Mouse (Mus musculus) thymus, adult 2 months (tissue): ENCODE data around the gene Trpv1.

Experiments used
- CTCF ChIP-seq: fragments of 200-500 bp; IDR thresholded peaks from 2 replicates; pipeline ENCODE4 v1.5.1; 2012; ENCODE audit warnings: mild to moderate bottlenecking, control low read depth, low read length, moderate library complexity, borderline replicate concordance; ENCODE audit not compliant: control insufficient read depth, poor library complexity, insufficient read depth; ENCODE audit errors: extremely low read depth
- POLR2A ChIP-seq: fragments of 200-500 bp; IDR thresholded peaks from 2 replicates; pipeline ENCODE4 v1.6.1; 2012; ENCODE audit warnings: mild to moderate bottlenecking, low read length, control low read depth, moderate library complexity; ENCODE audit not compliant: control insufficient read depth, poor library complexity, insufficient read depth; ENCODE audit errors: extremely low read depth

DNA sequence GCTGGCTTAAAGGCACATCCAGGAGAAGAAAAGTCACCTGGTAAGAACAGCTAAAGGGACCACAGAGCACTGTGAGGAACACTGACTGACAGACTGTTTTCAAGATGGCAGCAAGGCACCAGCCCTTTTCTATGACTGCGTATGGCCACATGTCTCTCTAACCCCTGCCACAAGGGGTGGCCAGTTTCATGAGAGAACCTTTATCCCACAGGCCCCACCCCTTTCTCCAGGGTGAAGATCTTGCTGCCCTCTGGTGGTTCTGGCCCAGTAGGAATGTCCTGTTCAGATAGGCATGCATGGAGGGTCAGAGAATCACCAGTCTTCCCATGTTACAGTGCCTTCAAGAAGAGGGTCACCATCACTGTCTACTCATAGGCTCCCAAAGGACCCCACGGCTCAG lies 10.1 kb upstream of the Trpv1 start:
- TF ChIP-seq CTCF (no peak), POLR2A (no peak)
